Mouse (Mus musculus) brain, embryonic 14.5 days (tissue): ENCODE results near the gene Il12a. TPM values are rescaled to one million over a fixed set of nuclear protein-coding genes. Genes with fewer than 3 reads are reported as not detected.
"Not testable (repeated sequence)": the region's sequence is repeated elsewhere in the genome, so short reads cannot be mapped to it uniquely, and the experiment has no call there.

Source experiments
- DNase-seq: peaks from one replicate; pipeline ENCODE4 v3.0.0-alpha.2; 2011; ENCODE audit warnings: low read depth
- CTCF ChIP-seq: fragments of 200-500 bp; IDR thresholded peaks from 2 replicates; pipeline ENCODE4 v1.5.1; 2012; ENCODE audit warnings: inconsistent platforms, mild to moderate bottlenecking, moderate library complexity, borderline replicate concordance; ENCODE audit not compliant: insufficient read depth, insufficient read length; ENCODE audit errors: extremely low read depth
- POLR2A ChIP-seq: fragments of 200-500 bp; IDR thresholded peaks from 2 replicates; pipeline ENCODE4 v1.6.1; 2012; ENCODE audit warnings: mild to moderate bottlenecking, inconsistent platforms, borderline replicate concordance; ENCODE audit not compliant: poor library complexity, insufficient read depth, insufficient read length, severe bottlenecking; ENCODE audit errors: extremely low read depth
- polyA plus RNA-seq: library from polyadenylated mRNA; depleted of rRNA; stranded (reverse); fragments of >200 nt; gene quantifications from 2 replicates; pipeline ENCODE4 v1.2.3, GENCODE M21; 2012; rRNA removed

Il12a gene
- polyA plus RNA-seq, 1 experiment = not detected

DNA sequence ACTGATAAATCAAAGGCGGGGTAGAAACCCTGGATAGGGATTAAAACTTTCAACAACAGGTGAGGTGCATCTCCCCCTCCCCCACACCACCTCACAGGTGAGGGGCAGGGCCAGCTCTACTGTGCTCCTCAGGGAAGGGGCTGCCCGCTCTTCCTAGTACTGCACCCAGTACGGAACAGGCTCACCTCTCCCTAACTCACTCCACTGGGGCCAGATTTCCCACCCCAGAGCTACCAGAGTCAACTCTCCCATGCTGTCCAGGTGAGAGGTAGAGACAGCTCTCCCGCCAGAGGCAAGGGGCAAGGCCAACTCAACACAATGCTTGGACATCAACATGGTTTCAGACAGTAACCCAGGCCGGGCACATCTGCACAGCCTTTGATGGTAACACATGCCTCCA, 21.1 kb downstream of the Il12a start:
- no peak for TF ChIP-seq POLR2A
- no peak for TF ChIP-seq CTCF
- DNase-seq = no peak

DNA sequence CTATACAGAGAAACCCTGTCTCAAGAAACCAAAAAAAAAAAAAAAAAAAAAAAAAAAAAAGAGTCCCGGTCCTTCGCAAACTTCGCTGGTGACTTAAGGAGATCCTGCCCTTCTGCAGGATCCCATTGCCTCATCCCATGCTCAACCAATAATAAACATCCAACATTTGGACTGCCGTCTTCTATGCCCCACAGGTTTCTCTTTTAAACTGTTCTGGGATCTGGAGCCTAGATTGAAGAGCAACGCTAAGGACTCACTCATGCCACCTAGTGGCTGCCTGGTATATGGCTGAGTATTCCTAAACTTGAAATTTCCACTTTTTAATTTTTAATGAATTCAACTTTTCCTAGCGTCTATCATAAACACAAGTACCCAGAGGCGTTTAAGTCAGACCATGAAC, 23.1 kb downstream of the Il12a start:
- DNase-seq = peak; percentile 79
- TF ChIP-seq CTCF = peak; percentile 78; the same call in 1 of the 2 replicates
- TF ChIP-seq POLR2A = no peak

DNA sequence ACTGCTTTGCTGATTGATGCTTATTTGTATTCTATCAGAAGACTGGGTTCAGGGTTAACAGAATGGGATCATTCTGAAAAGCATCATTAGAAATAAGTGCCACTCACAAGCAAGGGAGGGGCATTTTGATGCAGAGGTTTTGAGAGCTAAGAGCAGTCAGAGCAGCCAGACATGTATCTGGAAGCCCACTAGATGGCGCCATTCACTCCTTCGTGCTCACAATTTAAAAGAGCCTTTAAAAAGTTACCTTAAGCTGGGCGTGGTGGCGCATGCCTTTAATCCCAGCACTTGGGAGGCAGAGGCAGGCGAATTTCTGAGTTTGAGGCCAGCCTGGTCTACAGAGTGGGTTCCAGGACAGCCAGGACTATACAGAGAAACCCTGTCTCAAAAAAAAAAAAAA, 26.9 kb downstream of the Il12a start:
- peak; percentile 76 for DNase-seq
- TF ChIP-seq CTCF = peak; percentile 70

GRCm38 (mm10) chr3:68719229-68719819, 28.9 kb downstream of the Il12a start:
- TF ChIP-seq CTCF = no peak
- TF ChIP-seq POLR2A = no peak
- peak; percentile 12 for DNase-seq

DNA sequence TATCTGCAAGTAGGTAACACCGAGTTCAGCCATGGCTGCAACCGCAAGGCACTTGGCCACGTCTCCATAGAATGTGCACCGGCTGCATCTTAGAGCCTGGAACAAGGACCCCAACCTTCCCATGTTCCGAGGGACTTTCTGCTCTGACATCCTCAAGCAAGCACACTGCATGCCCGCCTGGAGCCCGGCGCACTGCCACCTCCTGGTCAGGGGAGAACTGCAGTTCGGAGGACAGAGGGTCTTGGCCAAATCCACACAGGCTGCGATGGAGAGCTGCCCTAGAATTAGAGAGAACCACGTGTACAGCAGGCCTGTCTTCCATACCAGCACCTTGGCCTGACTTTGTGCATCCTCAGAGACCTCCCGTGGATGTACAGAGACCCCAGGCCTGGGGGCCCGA, 29.8 kb downstream of the Il12a start:
- TF ChIP-seq POLR2A = no peak
- TF ChIP-seq CTCF = peak; percentile 77

GRCm38 (mm10) chr3:68741955-68742354, 51.5 kb downstream of the Il12a start:
- DNase-seq = no peak
- TF ChIP-seq POLR2A = no peak
- TF ChIP-seq CTCF = no peak

More for the DNA sequence above, 29.8 kb downstream of the Il12a start:
- DNase-seq = peak; percentile 65

DNA sequence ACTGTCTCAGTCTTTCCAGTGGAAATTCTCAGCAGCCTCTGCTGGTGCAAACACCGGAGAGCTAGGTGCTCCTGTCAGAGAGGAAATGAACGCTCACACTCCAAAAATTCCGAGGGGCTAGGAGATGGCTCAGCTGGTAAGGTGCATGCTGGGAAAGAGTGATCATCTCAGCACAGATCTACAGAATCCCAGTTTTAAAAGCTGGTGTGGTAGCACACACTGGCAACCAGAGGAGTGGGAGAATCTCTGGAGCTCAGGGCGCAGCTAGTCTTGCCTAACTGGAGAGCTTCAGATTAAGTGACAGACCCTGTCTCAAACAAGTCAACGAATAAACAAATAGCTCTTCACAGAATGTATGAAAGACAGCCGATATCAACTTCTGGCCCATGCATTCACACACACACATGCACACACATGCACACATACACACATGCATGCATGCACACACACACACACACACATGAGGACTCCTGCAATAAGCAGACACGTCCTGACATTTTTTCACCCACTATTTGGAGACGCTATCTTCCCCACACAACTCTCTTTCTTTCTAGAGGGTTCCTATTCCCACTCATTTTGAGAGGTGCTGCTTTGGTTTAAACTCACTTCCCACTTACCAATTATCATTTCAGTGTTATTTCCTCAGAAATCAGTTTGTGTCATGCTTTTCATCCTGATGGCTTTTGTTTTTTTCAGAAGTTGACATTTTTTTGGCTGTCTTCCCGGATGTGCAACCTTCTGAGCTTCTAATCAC, 52.5 kb downstream of the Il12a start:
- no peak for TF ChIP-seq CTCF
- DNase-seq = peak; percentile 72

DNA sequence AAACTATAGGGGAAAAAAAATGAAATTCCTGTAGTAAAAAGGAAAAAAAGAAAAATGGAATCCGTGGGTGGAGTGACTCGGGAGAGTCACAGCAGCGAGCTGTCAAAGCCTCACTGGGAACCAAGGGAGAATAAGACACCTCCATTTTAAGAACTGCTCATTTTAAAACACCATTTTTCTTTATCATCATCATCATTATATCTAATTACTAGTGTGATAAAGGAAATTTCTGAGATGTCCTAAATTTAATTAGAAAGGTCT, 53.0 kb downstream of the Il12a start:
- TF ChIP-seq CTCF (no peak), POLR2A (no peak)
- DNase-seq = no peak

DNA sequence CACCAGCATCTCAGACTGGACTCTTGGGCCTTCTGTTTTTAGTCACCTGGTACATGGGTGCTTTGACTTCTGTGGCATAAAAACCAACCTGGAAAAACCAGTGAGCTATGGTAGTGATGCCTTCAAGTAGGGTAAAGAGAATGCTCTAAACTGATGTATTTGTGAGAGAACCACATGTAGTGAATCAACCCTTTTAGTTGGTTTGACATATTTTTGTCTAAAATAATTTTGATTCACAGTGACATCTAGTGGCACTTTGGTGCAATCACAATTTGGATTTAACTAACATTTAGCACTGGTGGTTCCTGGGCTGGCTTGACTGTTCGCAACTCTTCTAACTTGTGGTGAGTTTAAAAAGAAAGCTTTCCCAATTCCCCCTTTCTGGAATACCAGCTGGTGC, 53.7 kb downstream of the Il12a start:
- TF ChIP-seq POLR2A (no peak), CTCF (peak; percentile 43; the same call in 1 of the 2 replicates)
- peak; percentile 73 for DNase-seq

GRCm38 (mm10) chr3:68745033-68745432, 54.6 kb downstream of the Il12a start:
- TF ChIP-seq CTCF (no peak), POLR2A (no peak)
- no peak for DNase-seq

DNA sequence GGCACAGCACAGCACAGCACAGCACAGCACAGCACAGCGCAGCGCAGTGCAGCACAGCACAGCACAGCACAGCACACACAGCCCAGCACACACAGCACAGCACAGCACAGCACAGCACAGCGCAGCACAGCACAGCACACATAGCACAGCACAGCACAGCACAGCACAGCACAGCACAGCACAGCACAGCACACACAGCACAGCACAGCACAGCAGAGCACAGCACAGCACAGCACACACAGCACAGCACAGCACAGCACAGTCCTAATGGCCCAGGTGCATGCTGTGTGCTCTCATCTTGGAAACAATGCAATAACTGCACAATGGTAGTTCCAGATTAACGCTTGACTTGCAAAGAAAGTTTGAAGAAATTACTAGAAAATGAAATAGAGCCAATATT, 55.8 kb downstream of the Il12a start:
- not testable (repeated sequence) for DNase-seq

Other genes with a start within 250 kb of the Il12a start
- gene 1110032F04Rik, start 178.9 kb downstream of the Il12a start, polyA plus RNA-seq = 4.9 and 5.4 TPM in 2 replicates